Mouse (Mus musculus) MEL (cell line): ENCODE data around the gene Rae1.

Experiments
- CTCF ChIP-seq, 3 experiments: IDR thresholded peaks in 2 of 3; conservative IDR thresholded peaks in 1 of 3; 2 replicates each; pipeline ENCODE4 v1.5.1; 2011 to 2012; ENCODE audit warnings: low read length in 3 of 3, low read depth in 2 of 3, mild to moderate bottlenecking in 2 of 3, improper control_type of control experiment in 1 of 3, inconsistent platforms in 1 of 3, mixed read lengths in 1 of 3, moderate library complexity in 1 of 3; ENCODE audit not compliant: control insufficient read depth in 1 of 3, insufficient read depth in 1 of 3, poor library complexity in 1 of 3, severe bottlenecking in 1 of 3
- EP300 ChIP-seq, 2 experiments: IDR thresholded peaks; 2 replicates each; pipeline ENCODE4 v1.6.1; 2011; ENCODE audit warnings: improper control_type of control experiment in 2 of 2, low read length in 2 of 2, low read depth in 1 of 2, mild to moderate bottlenecking in 1 of 2
- GATA1 ChIP-seq: IDR thresholded peaks from 2 replicates; pipeline ENCODE4 v1.6.1; 2011; ENCODE audit warnings: low read depth, low read length, improper control_type of control experiment
- POLR2A ChIP-seq, 2 experiments: IDR thresholded peaks; 2 replicates each; pipeline ENCODE4 v1.6.1; 2011 to 2012; ENCODE audit warnings: low read length in 2 of 2, mild to moderate bottlenecking in 2 of 2, control low read depth in 1 of 2, improper control_type of control experiment in 1 of 2, low read depth in 1 of 2, moderate library complexity in 1 of 2; ENCODE audit not compliant: control insufficient read depth in 1 of 2, insufficient read depth in 1 of 2, poor library complexity in 1 of 2
- TCF12 ChIP-seq: IDR thresholded peaks from 2 replicates; pipeline ENCODE4 v1.6.1; 2014; ENCODE audit warnings: low read depth, mild to moderate bottlenecking, inconsistent platforms, low read length, improper control_type of control experiment, moderate library complexity
- UBTF ChIP-seq: IDR thresholded peaks from 2 replicates; pipeline ENCODE4 v1.6.1; 2012; ENCODE audit warnings: low read depth, mild to moderate bottlenecking, inconsistent platforms, low read length, improper control_type of control experiment, moderate library complexity, borderline replicate concordance; ENCODE audit not compliant: insufficient read depth
- USF2 ChIP-seq, 2 experiments: IDR thresholded peaks; 2 replicates each; pipeline ENCODE4 v1.6.1; 2011 to 2012; ENCODE audit warnings: improper control_type of control experiment in 2 of 2, low read length in 2 of 2, borderline replicate concordance in 1 of 2, inconsistent platforms in 1 of 2, low read depth in 1 of 2, mild to moderate bottlenecking in 1 of 2; ENCODE audit not compliant: insufficient read depth in 1 of 2
- ZKSCAN1 ChIP-seq: IDR thresholded peaks from 2 replicates; pipeline ENCODE4 v1.6.1; 2012; ENCODE audit warnings: low read depth, mild to moderate bottlenecking, inconsistent platforms, low read length, improper control_type of control experiment, moderate library complexity

DNA sequence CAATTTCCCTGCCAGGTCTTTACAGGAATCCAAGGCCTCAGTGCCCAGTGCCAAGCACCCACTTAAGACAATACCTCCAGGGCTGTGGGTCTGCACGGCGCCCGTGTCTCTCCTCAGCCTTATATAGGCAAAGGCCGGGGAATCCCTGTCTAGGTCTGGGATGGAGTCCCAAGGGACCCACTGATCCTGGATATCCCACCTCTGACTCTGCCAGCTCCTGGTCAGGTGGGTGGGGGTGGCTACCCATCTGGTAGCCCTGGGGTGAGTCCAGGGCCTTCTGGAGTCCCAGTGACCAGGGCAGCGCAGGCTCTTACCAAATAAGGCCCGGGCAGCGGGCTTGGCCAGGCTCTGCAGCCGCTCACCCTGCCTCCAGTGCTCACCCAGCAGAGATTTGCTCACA lies 53.0 kb downstream of the Rae1 start:
- no peak for TF ChIP-seq ZKSCAN1
- TF ChIP-seq UBTF: no peak
- no peak for TF ChIP-seq CTCF (IDR thresholded peaks at IDR 0.05 in 2 of 3, conservative IDR thresholded peaks at IDR 0.05 in 1 of 3; ENCODE audit: control insufficient read depth in 1 of 3, insufficient read depth in 1 of 3, low read depth in 2 of 3, low read length in 3 of 3, poor library complexity in 1 of 3, severe bottlenecking in 1 of 3)
- no peak for TF ChIP-seq USF2 (IDR thresholded peaks at IDR 0.05; ENCODE audit: borderline replicate concordance in 1 of 2, insufficient read depth in 1 of 2, low read depth in 1 of 2, low read length in 2 of 2)
- no peak for TF ChIP-seq EP300 (IDR thresholded peaks at IDR 0.05; ENCODE audit: low read depth in 1 of 2, low read length in 2 of 2)
- no peak for TF ChIP-seq TCF12
- TF ChIP-seq GATA1: no peak
- TF ChIP-seq POLR2A (IDR thresholded peaks at IDR 0.05; ENCODE audit: control insufficient read depth in 1 of 2, insufficient read depth in 1 of 2, low read depth in 1 of 2, low read length in 2 of 2, poor library complexity in 1 of 2): no peak
